Mouse (Mus musculus) lung, embryonic 15.5 days (tissue): ENCODE results near the gene Myo1d. TPM values are rescaled to one million over a fixed set of nuclear protein-coding genes. Genes with fewer than 3 reads are reported as not detected.

Experiments
- ATAC-seq: fragments of 200-750 bp; cut with Nextera tagmentation; 2 replicates; pipeline ENCODE4 v1.8.0; 2017; ENCODE audit warnings: moderate number of reproducible peaks, borderline replicate concordance; ENCODE audit not compliant: low FRiP score, low TSS enrichment; ENCODE audit errors: extremely low read depth
- H3K27ac ChIP-seq: fragments of 300-500 bp; sonication (generic); 2 replicates; pipeline ENCODE4 v1.5.1; 2015; ENCODE audit warnings: moderate library complexity, mild to moderate bottlenecking, inconsistent platforms
- H3K27me3 ChIP-seq: fragments of 300-500 bp; sonication (generic); 2 replicates; pipeline ENCODE4 v1.6.1; 2015; ENCODE audit warnings: inconsistent platforms
- H3K36me3 ChIP-seq: fragments of 300-500 bp; sonication (generic); 2 replicates; pipeline ENCODE4 v1.6.1; 2015; ENCODE audit warnings: inconsistent platforms
- H3K4me1 ChIP-seq: fragments of 300-500 bp; sonication (generic); 2 replicates; pipeline ENCODE4 v1.6.1; 2015; ENCODE audit warnings: inconsistent platforms
- H3K4me2 ChIP-seq: fragments of 300-500 bp; sonication (generic); 2 replicates; pipeline ENCODE4 v1.6.1; 2015; ENCODE audit warnings: inconsistent platforms, mild to moderate bottlenecking, moderate library complexity
- H3K4me3 ChIP-seq: fragments of 300-500 bp; sonication (generic); 2 replicates; pipeline ENCODE4 v1.5.1; 2015; ENCODE audit warnings: mild to moderate bottlenecking, inconsistent platforms
- H3K9ac ChIP-seq: fragments of 300-500 bp; sonication (generic); 2 replicates; pipeline ENCODE4 v1.6.1; 2015; ENCODE audit warnings: inconsistent platforms
- H3K9me3 ChIP-seq: fragments of 300-500 bp; sonication (generic); 2 replicates; pipeline ENCODE4 v1.6.1; 2016; ENCODE audit warnings: inconsistent platforms
- WGBS: fragments of 180-500 bp; shearing (Covaris S2); methylation state at CpG from one replicate; pipeline ENCODE4 v1.1.7; 2015; 5-methylcytosine and 5-hydroxymethylcytosine counted together
- polyA plus RNA-seq: library from polyadenylated mRNA; unstranded; fragments of >200 nt; fragmentation: Nextera tagmentation; extraction: Ambion mirVana; gene quantifications from 2 replicates; pipeline ENCODE4 v1.2.1, GENCODE M21; 2015

Gene Myo1d
- polyA plus RNA-seq, 1 experiment from 2014 or later = 18.8 TPM

GRCm38 (mm10) chr11:80481409-80482050 is 298.3 kb downstream of the Myo1d start:
- Histone ChIP-seq H3K27me3 (peaks cover 7% of the 10 kb centered on the region; the same call in 1 of the 2 replicates), H3K36me3 (no peaks in the 10 kb centered on the region), H3K9me3 (no peaks in the 10 kb centered on the region), H3K27ac (no peak overlapping the region), H3K4me1 (peaks cover 29% of the 10 kb centered on the region), H3K4me3 (no peak overlapping the region), H3K9ac (no peak overlapping the region), H3K4me2 (no peak overlapping the region)
- WGBS = 77% methylated on average over 13 of the region's 13 CpGs
- no peak for ATAC-seq

GRCm38 (mm10) chr11:80479906-80480866 is 299.6 kb downstream of the Myo1d start:
- 74% methylated on average over 31 of the region's 31 CpGs for WGBS
- Histone ChIP-seq H3K27me3 (peaks cover 7% of the 10 kb centered on the region; the same call in 1 of the 2 replicates), H3K4me3 (no peak overlapping the region), H3K4me1 (peaks cover 36% of the 10 kb centered on the region), H3K9ac (no peak overlapping the region), H3K4me2 (peak overlapping the region; percentile 93; the same call in 1 of the 2 replicates), H3K36me3 (no peaks in the 10 kb centered on the region), H3K27ac (no peak overlapping the region), H3K9me3 (no peaks in the 10 kb centered on the region)
- no peak for ATAC-seq

GRCm38 (mm10) chr11:80479425-80479824 is 300.4 kb downstream of the Myo1d start:
- H3K27me3 ChIP-seq = peaks cover 7% of the 10 kb centered on the region; the same call in 1 of the 2 replicates
- 47% methylated on average over 5 of the region's 5 CpGs for WGBS
- H3K4me1 ChIP-seq = peaks cover 36% of the 10 kb centered on the region
- H3K27ac ChIP-seq = no peak overlapping the region
- peak overlapping the region; percentile 93 for H3K4me2 ChIP-seq
- no peak overlapping the region for H3K4me3 ChIP-seq
- no peak for ATAC-seq
- no peaks in the 10 kb centered on the region for H3K36me3 ChIP-seq
- H3K9me3 ChIP-seq = no peaks in the 10 kb centered on the region
- H3K9ac ChIP-seq = no peak overlapping the region

GRCm38 (mm10) chr11:80478694-80479412 is 301.0 kb downstream of the Myo1d start:
- peaks cover 36% of the 10 kb centered on the region for H3K4me1 ChIP-seq
- WGBS = 78% methylated on average over 14 of the region's 14 CpGs
- H3K36me3 ChIP-seq = no peaks in the 10 kb centered on the region
- no peak overlapping the region for H3K4me3 ChIP-seq
- H3K9ac ChIP-seq = no peak overlapping the region
- peak overlapping the region; percentile 93 for H3K4me2 ChIP-seq
- H3K27me3 ChIP-seq = peaks cover 7% of the 10 kb centered on the region; the same call in 1 of the 2 replicates
- H3K9me3 ChIP-seq = no peaks in the 10 kb centered on the region
- ATAC-seq = no peak
- H3K27ac ChIP-seq = no peak overlapping the region

GRCm38 (mm10) chr11:80477341-80478199 is 302.3 kb downstream of the Myo1d start:
- Histone ChIP-seq H3K4me3 (peak overlapping the region; percentile 53), H3K4me1 (peaks cover 36% of the 10 kb centered on the region), H3K27ac (no peak overlapping the region), H3K9me3 (no peaks in the 10 kb centered on the region), H3K9ac (peak overlapping the region; percentile 47), H3K27me3 (peaks cover 7% of the 10 kb centered on the region; the same call in 1 of the 2 replicates), H3K36me3 (peaks cover 9% of the 10 kb centered on the region; the same call in 1 of the 2 replicates), H3K4me2 (peak overlapping the region; percentile 93)
- ATAC-seq = peak; percentile 9
- WGBS = 12% methylated on average over 55 of the region's 55 CpGs

GRCm38 (mm10) chr11:80476222-80477189 is 303.3 kb downstream of the Myo1d start, which contains the start of gene Cdk5r1:
Gene Cdk5r1 (plus strand): TSS chr11:80477023.
- peak within 1 kb of the TSS; percentile 86 for H3K27ac ChIP-seq
- peak; percentile 89 for ATAC-seq
- peak within 1 kb of the TSS; percentile 47 for H3K9ac ChIP-seq
- peaks cover 36% of the 10 kb centered on the region for H3K4me1 ChIP-seq
- H3K27me3 ChIP-seq = peaks cover 7% of the 10 kb centered on the region; the same call in 1 of the 2 replicates
- H3K36me3 ChIP-seq = peaks cover 16% of the 10 kb centered on the region
- peak within 1 kb of the TSS; percentile 53 for H3K4me3 ChIP-seq
- 1% methylated on average over 99 of the region's 116 CpGs for WGBS
- H3K4me2 ChIP-seq = peak within 1 kb of the TSS; percentile 93
- no peaks in the 10 kb centered on the region for H3K9me3 ChIP-seq

- no peak overlapping the region for H3K4me2 ChIP-seq
- no peak overlapping the region for H3K27ac ChIP-seq
- H3K9me3 ChIP-seq = no peaks in the 10 kb centered on the region
- WGBS = 59% methylated on average over 9 of the region's 9 CpGs
- no peak for ATAC-seq
- no peak overlapping the region for H3K4me3 ChIP-seq
- peaks cover 22% of the 10 kb centered on the region for H3K36me3 ChIP-seq
- no peak overlapping the region for H3K9ac ChIP-seq
- peaks cover 36% of the 10 kb centered on the region for H3K4me1 ChIP-seq
- peaks cover 7% of the 10 kb centered on the region; the same call in 1 of the 2 replicates for H3K27me3 ChIP-seq
Measured at GRCm38 (mm10) chr11:80475544-80475943, 304.3 kb downstream of the Myo1d start.

GRCm38 (mm10) chr11:80474846-80475245 is 305.0 kb downstream of the Myo1d start:
- Histone ChIP-seq H3K4me1 (peaks cover 33% of the 10 kb centered on the region), H3K36me3 (peaks cover 29% of the 10 kb centered on the region), H3K4me3 (no peak overlapping the region), H3K9ac (no peak overlapping the region), H3K4me2 (no peak overlapping the region), H3K27me3 (peaks cover 7% of the 10 kb centered on the region; the same call in 1 of the 2 replicates), H3K9me3 (no peaks in the 10 kb centered on the region), H3K27ac (no peak overlapping the region)
- no peak for ATAC-seq
- 90% methylated on average over 11 of the region's 11 CpGs for WGBS

- WGBS = 52% methylated on average over 2 of the region's 2 CpGs
- no peak for ATAC-seq
- peaks cover 35% of the 10 kb centered on the region for H3K36me3 ChIP-seq
Measured at GRCm38 (mm10) chr11:80474175-80474691, 305.6 kb downstream of the Myo1d start.

More at GRCm38 (mm10) chr11:80474175-80474691, 305.6 kb downstream of the Myo1d start:
- H3K4me2 ChIP-seq = no peak overlapping the region
- H3K9ac ChIP-seq = no peak overlapping the region
- no peaks in the 10 kb centered on the region for H3K9me3 ChIP-seq
- H3K27ac ChIP-seq = no peak overlapping the region
- no peak overlapping the region for H3K4me3 ChIP-seq
- peaks cover 7% of the 10 kb centered on the region; the same call in 1 of the 2 replicates for H3K27me3 ChIP-seq
- H3K4me1 ChIP-seq = peaks cover 27% of the 10 kb centered on the region
